Mouse (Mus musculus) hindbrain, embryonic 12.5 days (tissue): ENCODE results near the gene Tldc2. TPM values are rescaled to one million over a fixed set of nuclear protein-coding genes. Genes with fewer than 3 reads are reported as not detected.

Experiments
- ATAC-seq: fragments of 200-750 bp; cut with Nextera tagmentation; 2 replicates; pipeline ENCODE4 v1.8.0; 2017; ENCODE audit warnings: moderate TSS enrichment; ENCODE audit not compliant: low FRiP score
- H3K27ac ChIP-seq: fragments of 300-500 bp; sonication (generic); 2 replicates; pipeline ENCODE4 v1.5.1; 2016; ENCODE audit warnings: mild to moderate bottlenecking
- H3K27me3 ChIP-seq: fragments of 300-500 bp; sonication (generic); 2 replicates; pipeline ENCODE4 v1.6.1; 2016; ENCODE audit warnings: mild to moderate bottlenecking
- H3K36me3 ChIP-seq: fragments of 300-500 bp; sonication (generic); 2 replicates; pipeline ENCODE4 v1.6.1; 2016; ENCODE audit warnings: mild to moderate bottlenecking
- H3K4me1 ChIP-seq: fragments of 300-500 bp; sonication (generic); 2 replicates; pipeline ENCODE4 v1.6.1; 2016
- H3K4me2 ChIP-seq: fragments of 300-500 bp; sonication (generic); replicated peaks from 2 replicates; pipeline ENCODE4 v1.6.1; 2016; ENCODE audit warnings: mild to moderate bottlenecking
- H3K4me3 ChIP-seq: fragments of 300-500 bp; sonication (generic); 2 replicates; pipeline ENCODE4 v1.5.1; 2016; ENCODE audit warnings: mild to moderate bottlenecking
- H3K9ac ChIP-seq: fragments of 300-500 bp; sonication (generic); 2 replicates; pipeline ENCODE4 v1.6.1; 2016; ENCODE audit warnings: mild to moderate bottlenecking, moderate library complexity
- H3K9me3 ChIP-seq: fragments of 300-500 bp; sonication (generic); replicated peaks from 2 replicates; pipeline ENCODE4 v1.6.1; 2016; ENCODE audit warnings: mild to moderate bottlenecking
- WGBS: fragments of 180-500 bp; shearing (Covaris S2); methylation state at CpG from one replicate; pipeline ENCODE4 v1.1.7; 2016; 5-methylcytosine and 5-hydroxymethylcytosine counted together
- polyA plus RNA-seq: library from polyadenylated mRNA; unstranded; fragments of >200 nt; fragmentation: Nextera tagmentation; extraction: Ambion mirVana; gene quantifications from 2 replicates; pipeline ENCODE4 v1.2.1, GENCODE M21; 2016

Gene Tldc2
- polyA plus RNA-seq: not detected in 2 replicates

DNA sequence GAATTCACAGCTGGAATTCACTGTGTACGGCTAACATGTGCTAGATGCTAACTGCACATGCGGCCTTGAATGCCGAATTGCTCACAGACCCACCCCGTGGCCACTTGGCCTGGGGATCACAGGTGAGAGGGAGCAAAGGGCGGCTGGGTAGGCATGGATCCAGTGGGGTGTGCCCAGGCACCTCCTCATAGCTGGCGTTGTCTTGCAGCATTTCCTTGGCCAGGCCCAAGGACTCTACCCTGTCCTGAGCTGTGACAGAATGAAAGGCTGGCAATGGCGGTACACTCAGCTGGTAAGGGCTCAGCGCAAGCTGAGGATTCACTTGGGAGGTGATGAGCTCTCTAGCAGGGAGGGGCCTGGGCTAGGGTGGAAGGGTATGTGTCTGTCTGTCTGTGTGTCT, at the start of gene Tldc2:
Tldc2 (plus strand) TSS at position 260 of the 400 bp plus-strand sequence.
- Histone ChIP-seq H3K4me2 (no peak within 1 kb of the TSS), H3K27me3 (no peaks in the 10 kb centered on the region), H3K27ac (no peak within 1 kb of the TSS), H3K9me3 (no peaks in the 10 kb centered on the region), H3K4me3 (no peak within 1 kb of the TSS), H3K9ac (no peak within 1 kb of the TSS), H3K36me3 (no peaks in the 10 kb centered on the region), H3K4me1 (peaks cover 10% of the 10 kb centered on the region; the same call in 1 of the 2 replicates)
- whole genome bisulfite sequencing: 86% methylated on average over 8 of the region's 8 CpGs
- ATAC-seq: 0 out of 2 replicates have a peak, but pooled peaks have one; percentile 22

DNA sequence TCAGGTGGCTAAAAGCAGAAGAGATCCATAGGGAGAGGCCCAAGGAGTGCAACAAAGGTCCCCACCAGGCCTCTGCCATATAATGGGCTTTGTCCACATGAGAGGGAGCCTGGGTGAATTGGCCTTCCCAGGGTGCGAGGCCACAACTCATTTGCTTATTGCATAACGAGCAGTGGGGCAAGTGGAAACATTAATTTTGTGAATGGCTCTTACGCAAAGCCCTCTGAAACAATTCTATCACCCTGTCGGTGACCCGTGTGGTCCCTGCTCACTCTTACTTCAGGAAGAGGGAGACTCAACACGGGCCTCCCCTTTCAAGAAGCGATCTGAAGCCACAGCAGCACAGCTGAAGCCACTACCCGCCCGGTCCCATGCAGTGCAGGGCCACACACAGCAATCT, 49.6 kb upstream of the Tldc2 start:
- 84% methylated on average over 9 of the region's 9 CpGs for WGBS

DNA sequence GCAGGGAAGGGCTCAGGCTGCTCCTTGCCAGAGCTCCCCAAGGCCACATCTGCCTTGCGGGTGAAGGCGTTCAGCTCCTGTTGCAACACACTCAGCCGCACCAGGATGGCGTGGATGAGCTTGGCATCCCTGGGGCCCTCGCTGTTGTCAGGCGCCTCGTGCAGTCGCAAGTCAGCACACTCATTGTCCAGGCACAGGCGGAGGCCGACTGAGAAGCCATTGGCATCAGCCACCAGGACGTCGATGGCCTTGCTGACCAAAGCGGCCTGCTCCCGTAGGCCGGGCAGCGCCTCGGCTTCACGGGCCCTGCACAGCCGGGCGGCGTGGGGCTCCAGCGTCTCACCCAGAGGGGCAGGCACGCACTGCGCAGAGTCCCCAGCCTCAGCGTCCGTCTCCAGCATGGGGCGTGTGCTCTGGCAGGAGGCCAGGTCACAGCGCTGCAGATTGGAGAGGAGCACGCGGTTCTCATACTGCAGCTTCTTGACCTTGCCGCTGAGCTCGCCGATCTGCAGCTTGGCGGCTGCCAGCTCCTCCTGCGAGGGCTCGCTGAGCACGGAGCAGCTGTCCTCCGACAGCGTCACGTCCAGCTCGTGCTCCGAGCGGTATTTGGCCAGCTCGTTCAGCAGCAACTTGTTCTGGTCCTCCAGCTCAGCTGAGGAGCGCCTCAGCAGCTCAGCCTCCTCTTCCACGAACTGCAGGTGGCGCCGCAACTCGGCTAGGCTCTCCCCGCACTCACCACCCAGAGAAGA, 46.8 kb upstream of the Tldc2 start:
- no peaks in the 10 kb centered on the region for H3K4me1 ChIP-seq
- H3K36me3 ChIP-seq: peaks cover 78% of the 10 kb centered on the region
- ATAC-seq: peak; percentile 52; the same call in 1 of the 2 replicates
- H3K27ac ChIP-seq: no peak overlapping the region
- H3K27me3 ChIP-seq: no peaks in the 10 kb centered on the region
- peaks cover 5% of the 10 kb centered on the region; the same call in 1 of the 2 replicates for H3K9me3 ChIP-seq
- no peak overlapping the region for H3K4me3 ChIP-seq
- no peak overlapping the region for H3K9ac ChIP-seq
- 88% methylated on average over 47 of the region's 50 CpGs for WGBS
- no peak overlapping the region for H3K4me2 ChIP-seq

More for the DNA sequence above, 49.6 kb upstream of the Tldc2 start:
- H3K4me2 ChIP-seq: no peak overlapping the region
- H3K9ac ChIP-seq: no peak overlapping the region
- no peak overlapping the region for H3K4me3 ChIP-seq
- no peaks in the 10 kb centered on the region for H3K27me3 ChIP-seq
- no peaks in the 10 kb centered on the region for H3K4me1 ChIP-seq
- no peak for ATAC-seq
- H3K36me3 ChIP-seq: peaks cover 86% of the 10 kb centered on the region
- H3K27ac ChIP-seq: no peak overlapping the region
- no peaks in the 10 kb centered on the region for H3K9me3 ChIP-seq

DNA sequence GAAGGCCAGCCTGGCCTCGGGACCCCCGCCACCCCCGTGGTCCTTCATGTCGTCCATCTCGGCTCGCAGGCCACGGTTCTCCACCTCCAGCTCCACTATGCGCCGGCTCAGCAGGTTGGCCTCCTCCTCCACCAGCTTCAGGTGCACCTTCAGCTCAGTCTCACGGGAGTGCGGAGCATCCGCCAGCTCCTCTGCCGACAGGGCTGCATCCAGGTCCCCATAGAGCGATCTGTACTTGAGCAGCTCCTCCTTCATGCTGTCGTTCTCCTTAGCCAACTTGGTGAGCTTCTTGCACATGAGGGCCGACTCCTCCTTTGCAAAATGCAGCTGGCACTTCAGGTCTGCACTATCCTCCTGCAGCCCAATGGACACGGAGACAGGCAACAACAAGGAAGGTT, 46.2 kb upstream of the Tldc2 start:
- peaks cover 78% of the 10 kb centered on the region for H3K36me3 ChIP-seq
- no peaks in the 10 kb centered on the region for H3K27me3 ChIP-seq
- H3K4me1 ChIP-seq: no peaks in the 10 kb centered on the region
- H3K9me3 ChIP-seq: peaks cover 5% of the 10 kb centered on the region; the same call in 1 of the 2 replicates
- no peak overlapping the region for H3K9ac ChIP-seq
- 84% methylated on average over 17 of the region's 17 CpGs for WGBS
- no peak overlapping the region for H3K27ac ChIP-seq
- H3K4me3 ChIP-seq: no peak overlapping the region
- 0 out of 2 replicates have a peak, but pooled peaks have one; percentile 8 for ATAC-seq
- no peak overlapping the region for H3K4me2 ChIP-seq

DNA sequence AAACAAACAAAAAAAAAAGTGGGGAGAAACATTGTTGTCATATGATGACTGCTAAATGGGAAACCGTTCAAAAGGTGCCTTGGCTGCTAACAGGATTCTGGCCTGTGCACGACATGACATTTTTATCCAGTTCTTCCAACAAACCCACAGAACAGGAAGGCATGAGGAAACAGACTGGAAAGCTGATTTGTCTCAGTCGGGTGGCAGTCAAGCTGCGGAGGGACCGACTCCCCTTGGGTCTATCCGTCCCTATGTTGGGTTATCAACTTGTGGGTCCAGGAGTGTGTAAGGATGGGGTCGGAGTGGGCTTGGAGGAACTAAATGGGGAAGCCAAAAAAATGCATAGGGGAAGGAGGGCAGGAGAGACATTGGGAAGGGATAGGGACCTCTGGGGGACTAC, 45.4 kb upstream of the Tldc2 start:
- Histone ChIP-seq H3K27ac (no peak overlapping the region), H3K9me3 (peaks cover 5% of the 10 kb centered on the region; the same call in 1 of the 2 replicates), H3K27me3 (no peaks in the 10 kb centered on the region), H3K36me3 (peaks cover 79% of the 10 kb centered on the region), H3K4me2 (no peak overlapping the region), H3K9ac (no peak overlapping the region), H3K4me1 (no peaks in the 10 kb centered on the region), H3K4me3 (no peak overlapping the region)
- ATAC-seq: no peak
- 93% methylated on average over 7 of the region's 7 CpGs for WGBS

DNA sequence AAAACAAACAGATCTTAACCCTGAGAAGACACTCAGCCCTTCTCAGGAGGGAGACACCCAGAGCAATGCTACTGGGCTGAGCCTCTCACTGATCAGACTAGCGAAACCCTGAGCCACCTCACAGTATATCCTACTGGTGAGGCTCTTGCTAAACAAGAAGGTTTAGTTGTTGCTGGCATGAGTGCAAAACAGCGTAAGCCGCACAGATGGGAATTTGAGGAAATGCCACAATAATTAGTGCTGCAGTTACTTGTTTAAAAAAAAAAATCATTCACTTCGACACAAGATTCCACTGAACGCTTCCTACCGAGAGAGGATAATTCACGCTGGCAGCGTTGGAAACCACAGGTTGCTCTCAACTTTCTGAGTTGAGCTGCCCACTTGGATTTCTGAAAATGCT, 43.3 kb upstream of the Tldc2 start:
- no peak for ATAC-seq
- H3K4me1 ChIP-seq: peaks cover 3% of the 10 kb centered on the region
- H3K4me2 ChIP-seq: no peak overlapping the region
- no peak overlapping the region for H3K4me3 ChIP-seq
- H3K27ac ChIP-seq: no peak overlapping the region
- no peak overlapping the region for H3K9ac ChIP-seq
- H3K36me3 ChIP-seq: peaks cover 67% of the 10 kb centered on the region
- peaks cover 5% of the 10 kb centered on the region; the same call in 1 of the 2 replicates for H3K9me3 ChIP-seq
- WGBS: 92% methylated on average over 8 of the region's 8 CpGs
- H3K27me3 ChIP-seq: no peaks in the 10 kb centered on the region

DNA sequence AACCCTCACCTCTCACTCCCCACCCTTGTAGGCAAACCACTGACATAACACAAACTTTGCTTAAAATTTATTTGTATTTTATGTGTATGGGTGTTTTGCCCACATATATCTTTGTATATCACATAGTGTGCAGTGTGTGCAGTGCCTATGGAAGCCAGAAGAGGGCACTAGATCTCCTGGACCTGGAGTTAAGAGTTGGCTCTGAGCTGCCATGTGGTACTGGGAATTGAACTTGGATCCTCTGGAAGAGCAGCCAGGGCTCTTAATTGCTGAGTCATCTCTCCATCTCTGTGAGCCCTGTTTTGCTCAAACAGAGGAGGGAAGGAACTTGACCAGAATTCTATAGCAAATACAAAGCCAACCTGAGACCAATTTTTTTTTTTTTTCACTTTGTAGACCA, 42.9 kb upstream of the Tldc2 start:
- H3K9me3 ChIP-seq: peaks cover 5% of the 10 kb centered on the region; the same call in 1 of the 2 replicates
- no peak overlapping the region for H3K4me3 ChIP-seq
- H3K27ac ChIP-seq: no peak overlapping the region
- H3K27me3 ChIP-seq: no peaks in the 10 kb centered on the region
- no peak overlapping the region for H3K4me2 ChIP-seq
- no peak overlapping the region for H3K9ac ChIP-seq
- H3K4me1 ChIP-seq: peaks cover 8% of the 10 kb centered on the region
- ATAC-seq: no peak
- peaks cover 63% of the 10 kb centered on the region for H3K36me3 ChIP-seq

DNA sequence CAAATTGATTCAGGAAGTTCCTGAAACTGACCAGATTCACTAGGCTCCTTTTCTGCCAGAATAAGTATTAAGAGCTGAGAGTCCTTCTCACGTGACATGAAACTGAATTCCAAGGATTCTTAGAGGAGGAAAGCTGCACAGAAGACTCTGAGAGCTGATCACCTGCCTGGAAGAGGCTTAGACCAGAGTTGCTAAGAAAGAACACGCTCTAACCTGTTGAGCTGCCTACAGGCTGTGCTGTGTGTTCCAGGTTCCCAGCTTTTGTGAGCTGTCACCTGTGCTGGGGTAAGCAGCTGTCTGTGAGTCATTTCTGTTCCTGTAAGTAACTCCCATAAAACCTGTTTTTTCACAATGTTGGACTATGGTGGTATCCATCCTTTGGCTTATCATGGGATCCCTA, 40.9 kb upstream of the Tldc2 start:
- 96% methylated on average over 2 of the region's 2 CpGs for WGBS
- H3K36me3 ChIP-seq: peaks cover 48% of the 10 kb centered on the region

DNA sequence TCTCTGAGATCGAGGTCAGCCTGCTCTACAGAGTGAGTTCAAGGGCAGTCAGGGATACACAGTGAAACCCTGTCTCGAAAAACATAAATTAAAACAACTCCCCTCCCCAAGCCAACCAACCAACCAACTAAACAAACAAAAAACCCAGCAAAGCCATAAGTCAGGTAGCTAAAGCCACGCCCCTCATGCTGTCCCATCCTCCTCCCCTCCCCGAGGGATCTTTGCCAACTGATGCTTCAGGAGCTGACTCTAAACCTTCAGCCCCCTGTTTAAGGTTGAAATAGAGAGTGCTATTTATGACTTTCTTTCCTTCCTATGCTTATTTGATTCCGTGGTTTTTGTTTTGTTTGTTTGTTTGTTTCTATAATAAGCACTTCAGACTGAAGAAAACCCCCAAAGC, 39.9 kb upstream of the Tldc2 start:
- WGBS: 92% methylated on average over 5 of the region's 5 CpGs
- Histone ChIP-seq H3K27me3 (no peaks in the 10 kb centered on the region), H3K4me1 (peaks cover 33% of the 10 kb centered on the region), H3K4me2 (no peak overlapping the region), H3K36me3 (peaks cover 46% of the 10 kb centered on the region), H3K4me3 (no peak overlapping the region), H3K9me3 (peaks cover 5% of the 10 kb centered on the region; the same call in 1 of the 2 replicates), H3K27ac (no peak overlapping the region), H3K9ac (no peak overlapping the region)
- ATAC-seq: no peak

More for the DNA sequence above, 40.9 kb upstream of the Tldc2 start:
- Histone ChIP-seq H3K9ac (no peak overlapping the region), H3K27ac (no peak overlapping the region), H3K27me3 (no peaks in the 10 kb centered on the region), H3K4me2 (no peak overlapping the region), H3K4me3 (no peak overlapping the region), H3K9me3 (peaks cover 5% of the 10 kb centered on the region; the same call in 1 of the 2 replicates), H3K4me1 (peaks cover 27% of the 10 kb centered on the region)
- no peak for ATAC-seq

DNA sequence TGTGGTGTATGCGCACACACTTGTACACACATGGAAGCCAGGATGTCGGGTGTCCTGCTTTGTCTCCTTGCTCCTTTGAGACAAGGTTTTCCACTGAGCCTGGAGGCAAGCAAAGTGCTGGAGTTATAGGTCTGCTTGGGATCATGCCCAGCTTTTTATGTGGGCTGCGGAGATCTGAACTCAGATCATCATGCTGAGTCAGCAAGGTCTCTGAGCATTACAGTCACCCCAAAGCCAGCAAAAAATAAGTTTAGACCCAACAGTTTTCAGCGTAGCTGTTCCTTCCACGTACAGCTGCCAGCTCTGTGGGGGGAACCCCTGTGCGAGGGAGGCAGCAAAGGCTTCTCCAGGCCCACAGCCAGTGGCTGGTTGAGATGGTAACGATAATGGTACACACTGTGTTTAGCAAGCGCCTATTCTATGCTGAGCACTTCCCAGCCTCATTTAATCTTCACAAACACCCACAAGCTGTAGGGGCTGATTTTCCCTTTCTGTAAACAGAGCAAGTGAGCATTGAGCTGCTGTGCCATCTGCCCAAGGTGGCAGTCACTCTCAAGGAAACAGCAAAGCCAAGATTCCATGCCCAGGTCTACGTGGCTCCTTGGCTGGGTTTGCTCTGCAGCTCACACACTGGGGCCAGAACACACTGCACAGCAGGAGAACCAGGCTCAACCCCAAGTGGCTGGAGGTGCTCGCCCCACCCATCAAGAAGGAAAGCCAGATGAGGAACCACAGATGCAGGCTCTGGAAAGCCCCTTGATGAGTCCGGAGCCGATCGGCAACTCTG, 38.3 kb upstream of the Tldc2 start:
- Histone ChIP-seq H3K4me3 (no peak overlapping the region), H3K9me3 (peaks cover 5% of the 10 kb centered on the region; the same call in 1 of the 2 replicates), H3K9ac (0 out of 2 replicates have a peak overlapping the region, but pooled peaks have one; percentile 1), H3K4me2 (no peak overlapping the region), H3K27ac (peak overlapping the region; percentile 90), H3K36me3 (peaks cover 62% of the 10 kb centered on the region), H3K4me1 (peaks cover 37% of the 10 kb centered on the region), H3K27me3 (no peaks in the 10 kb centered on the region)
- no peak for ATAC-seq
- WGBS: 93% methylated on average over 13 of the region's 13 CpGs

DNA sequence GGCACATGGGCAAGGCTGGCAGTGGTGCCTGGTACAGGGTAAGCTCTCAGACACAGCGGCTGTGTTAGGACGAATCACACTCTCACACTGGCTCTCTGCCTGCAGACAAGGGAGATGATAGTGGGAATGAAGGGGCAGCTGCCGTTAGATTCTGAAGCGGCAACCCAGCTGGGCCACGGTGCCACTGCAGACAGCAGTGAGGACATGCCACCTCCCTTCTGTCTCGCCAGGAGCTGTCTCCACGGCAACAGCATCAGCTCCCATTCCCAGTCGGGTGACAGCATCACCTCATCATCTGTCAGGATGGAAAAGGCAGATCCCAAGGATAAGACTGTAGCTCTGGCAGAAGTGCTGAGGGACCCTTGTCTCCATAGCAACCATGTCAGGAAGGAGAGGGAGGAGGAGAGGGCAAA, 37.0 kb upstream of the Tldc2 start:
- Histone ChIP-seq H3K4me2 (peak overlapping the region; percentile 32), H3K36me3 (peaks cover 61% of the 10 kb centered on the region), H3K27me3 (no peaks in the 10 kb centered on the region), H3K4me3 (no peak overlapping the region), H3K4me1 (peaks cover 38% of the 10 kb centered on the region), H3K27ac (peak overlapping the region; percentile 90), H3K9ac (peak overlapping the region; percentile 33; the same call in 1 of the 2 replicates), H3K9me3 (peaks cover 2% of the 10 kb centered on the region; the same call in 1 of the 2 replicates)
- WGBS: 30% methylated on average over 8 of the region's 8 CpGs
- ATAC-seq: peak; percentile 93

DNA sequence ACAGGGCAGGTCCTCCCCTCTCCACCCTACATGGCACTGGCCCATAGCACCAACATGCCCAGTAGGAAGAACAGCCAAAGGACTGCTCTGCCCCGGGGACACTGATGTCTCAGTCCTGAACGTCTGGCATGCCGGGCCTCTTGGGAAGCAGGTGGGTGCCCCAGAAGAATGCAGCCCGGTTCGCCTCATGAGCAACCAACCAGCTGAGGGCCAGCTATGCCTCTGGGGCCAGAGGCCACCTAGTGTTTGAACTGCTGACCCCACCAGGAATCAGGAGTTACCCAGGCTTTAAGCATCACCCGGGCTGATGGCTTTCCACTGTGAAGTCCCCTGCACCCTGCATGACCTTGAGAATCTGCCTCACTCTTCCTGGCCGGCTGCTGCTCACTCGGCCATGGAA, 34.4 kb upstream of the Tldc2 start:
- Histone ChIP-seq H3K27me3 (no peaks in the 10 kb centered on the region), H3K4me3 (no peak overlapping the region), H3K4me1 (peaks cover 43% of the 10 kb centered on the region), H3K36me3 (peaks cover 53% of the 10 kb centered on the region), H3K9me3 (no peaks in the 10 kb centered on the region), H3K4me2 (no peak overlapping the region), H3K9ac (no peak overlapping the region), H3K27ac (no peak overlapping the region)
- no peak for ATAC-seq
- 85% methylated on average over 8 of the region's 8 CpGs for WGBS
